Mouse (Mus musculus): ENCODE data around the gene Zbtb32. TPM values are rescaled to one million over a fixed set of nuclear protein-coding genes. Genes with fewer than 3 reads are reported as not detected.
A peak's percentile ranks its signal among the peaks of the same experiment; 100 is the strongest.

Gene Zbtb32
- polyA plus RNA-seq, 1 experiment from 2014 or later, result 0.14 TPM

DNA sequence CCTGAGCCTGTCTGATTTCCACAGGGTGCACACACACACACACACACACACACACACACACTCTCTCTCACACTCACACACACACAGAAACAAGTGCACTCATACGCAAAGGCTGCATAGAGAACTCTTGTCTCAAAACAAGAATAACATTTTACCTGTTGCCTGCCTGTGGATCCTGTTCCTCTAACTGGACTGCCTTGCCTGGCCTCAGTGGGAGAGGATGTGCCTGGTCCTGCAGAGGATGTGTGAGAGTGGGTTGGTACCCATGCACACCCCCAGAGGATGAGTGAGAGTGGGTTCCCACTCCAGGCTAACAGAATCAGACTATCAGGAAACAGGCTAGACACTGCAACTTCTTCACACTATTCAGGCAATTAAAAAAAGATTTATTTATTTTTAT lies 48.1 kb downstream of the Zbtb32 start:
- ATAC-seq (replicated peaks; ENCODE audit: insufficient number of reproducible peaks, low FRiP score, low TSS enrichment), result no peak
- Histone ChIP-seq H3K9me3 (replicated peaks; ENCODE audit: control insufficient read depth, low read length) (no peaks in the 10 kb centered on the region), H3K4me3 (ENCODE audit: low read depth, low read length) (no peak overlapping the region), H3K27ac (ENCODE audit: low read depth, low read length) (no peak overlapping the region), H3K36me3 (ENCODE audit: control insufficient read depth, insufficient read depth, low read length) (peaks cover 20% of the 10 kb centered on the region), H3K4me2 (no peak overlapping the region), H3K9ac (ENCODE audit: low read depth, low read length) (no peak overlapping the region), H3K4me1 (ENCODE audit: control insufficient read depth, insufficient read depth, low read length) (peaks cover 9% of the 10 kb centered on the region), H3K27me3 (ENCODE audit: control insufficient read depth, insufficient read depth, low read length) (no peaks in the 10 kb centered on the region)
- 100% methylated on average over 1 of the region's 1 CpGs for WGBS (ENCODE audit: insufficient replicate concordance)

DNA sequence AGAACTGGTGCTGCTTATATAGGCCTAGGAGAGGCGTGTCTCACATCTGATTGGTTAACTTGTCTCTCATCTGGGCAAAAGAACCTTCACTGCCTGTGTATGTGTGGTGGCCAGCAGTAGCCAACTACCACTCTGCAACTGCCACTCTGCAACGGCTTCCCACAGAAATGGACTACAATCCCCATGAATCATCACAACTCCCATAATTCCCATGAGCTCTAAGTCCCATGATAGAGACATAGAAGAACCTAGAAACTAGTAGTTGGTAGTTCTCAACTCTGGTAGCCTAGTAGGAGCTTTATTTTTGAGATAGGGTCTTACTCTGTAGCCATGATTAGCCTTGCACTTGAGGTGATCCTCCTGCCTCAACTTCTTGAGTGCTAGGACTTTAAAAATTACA lies 48.8 kb downstream of the Zbtb32 start:
- 86% methylated on average over 2 of the region's 2 CpGs for WGBS (ENCODE audit: insufficient replicate concordance)
- Histone ChIP-seq H3K4me1 (ENCODE audit: control insufficient read depth, insufficient read depth, low read length) (peaks cover 9% of the 10 kb centered on the region), H3K4me2 (no peak overlapping the region), H3K9ac (ENCODE audit: low read depth, low read length) (no peak overlapping the region), H3K9me3 (replicated peaks; ENCODE audit: control insufficient read depth, low read length) (no peaks in the 10 kb centered on the region), H3K4me3 (ENCODE audit: low read depth, low read length) (no peak overlapping the region), H3K27me3 (ENCODE audit: control insufficient read depth, insufficient read depth, low read length) (no peaks in the 10 kb centered on the region), H3K36me3 (ENCODE audit: control insufficient read depth, insufficient read depth, low read length) (peaks cover 13% of the 10 kb centered on the region), H3K27ac (ENCODE audit: low read depth, low read length) (no peak overlapping the region)
- ATAC-seq (replicated peaks; ENCODE audit: insufficient number of reproducible peaks, low FRiP score, low TSS enrichment), result no peak

DNA sequence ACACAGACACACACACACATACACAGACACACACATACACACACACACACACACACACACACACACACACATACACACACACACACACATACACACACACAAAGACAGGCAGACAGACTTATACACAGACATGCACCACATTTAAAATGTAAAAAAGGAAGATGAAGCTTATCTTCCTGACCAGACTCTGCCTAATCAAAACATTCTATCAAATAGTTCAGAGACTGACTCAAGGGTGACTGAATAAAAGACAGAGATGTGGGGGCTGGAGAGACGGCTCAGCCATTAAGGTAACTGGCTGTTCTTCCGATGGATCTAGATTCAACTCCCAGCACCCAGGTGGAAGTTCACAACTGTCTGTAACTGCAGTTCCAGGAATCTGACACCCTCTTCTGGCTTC lies 54.4 kb downstream of the Zbtb32 start:
- Histone ChIP-seq H3K9ac (ENCODE audit: low read depth, low read length) (no peak overlapping the region), H3K4me2 (no peak overlapping the region), H3K27ac (ENCODE audit: low read depth, low read length) (no peak overlapping the region), H3K4me3 (ENCODE audit: low read depth, low read length) (no peak overlapping the region), H3K4me1 (ENCODE audit: control insufficient read depth, insufficient read depth, low read length) (no peaks in the 10 kb centered on the region), H3K27me3 (ENCODE audit: control insufficient read depth, insufficient read depth, low read length) (no peaks in the 10 kb centered on the region), H3K36me3 (ENCODE audit: control insufficient read depth, insufficient read depth, low read length) (peaks cover 12% of the 10 kb centered on the region), H3K9me3 (replicated peaks; ENCODE audit: control insufficient read depth, low read length) (no peaks in the 10 kb centered on the region)
- ATAC-seq (replicated peaks; ENCODE audit: insufficient number of reproducible peaks, low FRiP score, low TSS enrichment), result no peak
- WGBS (ENCODE audit: insufficient replicate concordance), result 84% methylated on average over 2 of the region's 2 CpGs

DNA sequence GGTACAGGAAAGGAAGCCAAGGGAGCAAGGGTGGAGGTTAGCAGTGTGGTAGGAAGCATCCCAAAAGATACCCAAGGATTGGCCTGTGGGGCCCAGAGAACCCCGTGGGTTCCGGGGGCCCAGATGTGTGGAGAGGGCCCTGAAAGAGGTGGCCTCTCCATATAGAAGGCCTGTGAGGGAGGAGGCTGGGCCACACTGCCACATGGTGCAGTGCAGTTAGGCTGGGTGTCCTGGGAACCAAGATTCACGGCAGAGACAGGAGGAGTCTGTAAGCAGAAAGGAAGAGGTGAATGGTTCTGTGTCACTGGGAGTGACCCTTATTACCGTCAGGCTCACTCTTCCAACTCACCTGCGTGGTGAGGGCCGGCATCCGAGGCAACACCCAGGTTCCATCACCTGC lies 58.1 kb downstream of the Zbtb32 start:
- H3K27me3 ChIP-seq (ENCODE audit: control insufficient read depth, insufficient read depth, low read length), result no peaks in the 10 kb centered on the region
- H3K4me2 ChIP-seq, result no peak overlapping the region
- H3K27ac ChIP-seq (ENCODE audit: low read depth, low read length), result no peak overlapping the region
- no peak overlapping the region for H3K9ac ChIP-seq (ENCODE audit: low read depth, low read length)
- H3K4me3 ChIP-seq (ENCODE audit: low read depth, low read length), result no peak overlapping the region
- H3K9me3 ChIP-seq (replicated peaks; ENCODE audit: control insufficient read depth, low read length), result no peaks in the 10 kb centered on the region
- WGBS (ENCODE audit: insufficient replicate concordance), result 82% methylated on average over 7 of the region's 7 CpGs
- H3K36me3 ChIP-seq (ENCODE audit: control insufficient read depth, insufficient read depth, low read length), result peaks cover 3% of the 10 kb centered on the region; the same call in 1 of the 2 replicates
- H3K4me1 ChIP-seq (ENCODE audit: control insufficient read depth, insufficient read depth, low read length), result peaks cover under 1% of the 10 kb centered on the region; the same call in 1 of the 2 replicates
- no peak for ATAC-seq (replicated peaks; ENCODE audit: insufficient number of reproducible peaks, low FRiP score, low TSS enrichment)

Small RNAs within 50 kb of the gene (microRNA-seq; reads per million reads assigned to microRNA genes)
- gene Gm38670 (ENCODE audit: borderline number of aligned reads) (1.3 reads per million, percentile 17 among the genes with 10 or more reads in this experiment), gene Mir3569 (ENCODE audit: borderline number of aligned reads) (0.47 reads per million)

Other genes starting within 250 kb of the Zbtb32 start
- gene Lrfn3, start 236.1 kb downstream of the Zbtb32 start, polyA plus RNA-seq (2014; fragmentation: Nextera tagmentation; extraction: Ambion mirVana), result 1.4 and 1.5 TPM in 2 replicates
- gene Tyrobp, start 185.1 kb downstream of the Zbtb32 start, polyA plus RNA-seq (2014; fragmentation: Nextera tagmentation; extraction: Ambion mirVana), result 8.9 and 9.2 TPM in 2 replicates
- gene Hcst, start 179.1 kb downstream of the Zbtb32 start, polyA plus RNA-seq (2014; fragmentation: Nextera tagmentation; extraction: Ambion mirVana), result 0.53 and 0.99 TPM in 2 replicates
- 1.0 and 1.4 TPM in 2 replicates for gene Nfkbid, start 177.2 kb downstream of the Zbtb32 start, polyA plus RNA-seq (2014; fragmentation: Nextera tagmentation; extraction: Ambion mirVana)
- 34.9 and 37.8 TPM in 2 replicates for gene Aplp1, start 153.4 kb downstream of the Zbtb32 start, polyA plus RNA-seq (2014; fragmentation: Nextera tagmentation; extraction: Ambion mirVana)
- 1.5 and 3.7 TPM in 2 replicates for gene Kirrel2, start 141.2 kb downstream of the Zbtb32 start, polyA plus RNA-seq (2014; fragmentation: Nextera tagmentation; extraction: Ambion mirVana)
- gene Nphs1, start 140.6 kb downstream of the Zbtb32 start, polyA plus RNA-seq (2014; fragmentation: Nextera tagmentation; extraction: Ambion mirVana), result 0.10 and 0.37 TPM in 2 replicates
- gene Prodh2, start 105.3 kb downstream of the Zbtb32 start, polyA plus RNA-seq (2014; fragmentation: Nextera tagmentation; extraction: Ambion mirVana), result 0.37 TPM in 1 of 2 replicates, not detected in the other
- 6.0 and 7.2 TPM in 2 replicates for gene Arhgap33, start 63.8 kb downstream of the Zbtb32 start, polyA plus RNA-seq (2014; fragmentation: Nextera tagmentation; extraction: Ambion mirVana)
- gene Hspb6, start 46.7 kb downstream of the Zbtb32 start, polyA plus RNA-seq (2014; fragmentation: Nextera tagmentation; extraction: Ambion mirVana), result 10.7 and 12.5 TPM in 2 replicates
- gene Proser3, start 46.6 kb downstream of the Zbtb32 start, polyA plus RNA-seq (2014; fragmentation: Nextera tagmentation; extraction: Ambion mirVana), result 10.3 and 12.7 TPM in 2 replicates
- gene Lin37, start 39.1 kb downstream of the Zbtb32 start, polyA plus RNA-seq (2014; fragmentation: Nextera tagmentation; extraction: Ambion mirVana), result 33.6 and 34.8 TPM in 2 replicates
- 87.6 and 91.2 TPM in 2 replicates for gene U2af1l4, start 35.6 kb downstream of the Zbtb32 start, polyA plus RNA-seq (2014; fragmentation: Nextera tagmentation; extraction: Ambion mirVana)
- 5.4 and 5.5 TPM in 2 replicates for gene Gm49396, start 35.6 kb downstream of the Zbtb32 start, polyA plus RNA-seq (2014; fragmentation: Nextera tagmentation; extraction: Ambion mirVana)
- 102 and 107 TPM in 2 replicates for gene Psenen, start 35.3 kb downstream of the Zbtb32 start, polyA plus RNA-seq (2014; fragmentation: Nextera tagmentation; extraction: Ambion mirVana)
- gene Igflr1, start 33.5 kb downstream of the Zbtb32 start, polyA plus RNA-seq (2014; fragmentation: Nextera tagmentation; extraction: Ambion mirVana), result 2.3 and 3.2 TPM in 2 replicates
- gene Kmt2b, start 10.2 kb downstream of the Zbtb32 start, polyA plus RNA-seq (2014; fragmentation: Nextera tagmentation; extraction: Ambion mirVana), result 7.1 and 8.1 TPM in 2 replicates
- gene Upk1a, start 13.9 kb upstream of the Zbtb32 start, polyA plus RNA-seq (2014; fragmentation: Nextera tagmentation; extraction: Ambion mirVana), result 0.31 and 0.47 TPM in 2 replicates
- 1,669 and 1,746 TPM in 2 replicates for gene Cox6b1, start 27.2 kb upstream of the Zbtb32 start, polyA plus RNA-seq (2014; fragmentation: Nextera tagmentation; extraction: Ambion mirVana)
- 2.6 and 3.6 TPM in 2 replicates for gene Etv2, start 36.9 kb upstream of the Zbtb32 start, polyA plus RNA-seq (2014; fragmentation: Nextera tagmentation; extraction: Ambion mirVana)
- gene Rbm42, start 51.4 kb upstream of the Zbtb32 start, polyA plus RNA-seq (2014; fragmentation: Nextera tagmentation; extraction: Ambion mirVana), result 76.7 and 82.8 TPM in 2 replicates
- gene Haus5, start 66.1 kb upstream of the Zbtb32 start, polyA plus RNA-seq (2014; fragmentation: Nextera tagmentation; extraction: Ambion mirVana), result 35.0 and 37.6 TPM in 2 replicates
- not detected in 2 replicates for gene Pmis2, start 72.7 kb upstream of the Zbtb32 start, polyA plus RNA-seq (2014; fragmentation: Nextera tagmentation; extraction: Ambion mirVana)
- gene 2200002J24Rik, start 100.0 kb upstream of the Zbtb32 start, polyA plus RNA-seq (2014; fragmentation: Nextera tagmentation; extraction: Ambion mirVana), result 0.70 and 1.6 TPM in 2 replicates
- gene Atp4a, start 113.3 kb upstream of the Zbtb32 start, polyA plus RNA-seq (2014; fragmentation: Nextera tagmentation; extraction: Ambion mirVana), result 0.17 and 1.4 TPM in 2 replicates
- gene Tmem147, start 130.6 kb upstream of the Zbtb32 start, polyA plus RNA-seq (2014; fragmentation: Nextera tagmentation; extraction: Ambion mirVana), result 172 and 173 TPM in 2 replicates
- gene Gapdhs, start 144.8 kb upstream of the Zbtb32 start, polyA plus RNA-seq (2014; fragmentation: Nextera tagmentation; extraction: Ambion mirVana), result 0.25 and 0.36 TPM in 2 replicates
- gene Sbsn, start 152.6 kb upstream of the Zbtb32 start, polyA plus RNA-seq (2014; fragmentation: Nextera tagmentation; extraction: Ambion mirVana), result 0.49 and 0.56 TPM in 2 replicates
- 1.1 and 1.2 TPM in 2 replicates for gene Dmkn, start 164.8 kb upstream of the Zbtb32 start, polyA plus RNA-seq (2014; fragmentation: Nextera tagmentation; extraction: Ambion mirVana)
- gene Krtdap, start 189.0 kb upstream of the Zbtb32 start, polyA plus RNA-seq (2014; fragmentation: Nextera tagmentation; extraction: Ambion mirVana), result not detected in 2 replicates
- not detected in 2 replicates for gene Ffar2, start 224.9 kb upstream of the Zbtb32 start, polyA plus RNA-seq (2014; fragmentation: Nextera tagmentation; extraction: Ambion mirVana)

Data from heart, embryonic 11.5 days (tissue).